Comparison of ENCODE assay signal across 7 mouse cellular contexts in genomic region chr15:80253530-80253929, GRCm38 (mm10). TPM values are rescaled to one million over a fixed set of nuclear protein-coding genes. Genes with fewer than 3 reads are reported as not detected.
A peak's percentile ranks its signal among the peaks of the same experiment; 100 is the strongest.
DNase-seq lines count a peak whose midpoint lies in the region; ATAC-seq and TF ChIP-seq lines count a peak whose summit lies in the region.

No protein-coding gene starts in this region.

- H3K9ac ChIP-seq in embryonic facial prominence, embryonic 15.5 days = no peak overlapping the region
- H3K9ac ChIP-seq in intestine, postnatal 0 days (ENCODE audit: low read depth, low read length) = no peak overlapping the region
- H3K9ac ChIP-seq in neural tube, embryonic 14.5 days (replicated peaks; ENCODE audit: low read depth, low read length) = no peak overlapping the region

- no peaks in the 10 kb centered on the region for H3K27me3 ChIP-seq in embryonic facial prominence, embryonic 15.5 days
- no peaks in the 10 kb centered on the region for H3K27me3 ChIP-seq in intestine, postnatal 0 days (replicated peaks; ENCODE audit: control insufficient read depth, insufficient read depth, low read length)
- H3K27me3 ChIP-seq in neural tube, embryonic 14.5 days (ENCODE audit: control insufficient read depth, insufficient read depth, low read length) = peaks cover 2% of the 10 kb centered on the region; the same call in 1 of the 2 replicates

- no peaks in the 10 kb centered on the region for H3K9me3 ChIP-seq in embryonic facial prominence, embryonic 15.5 days (replicated peaks)
- H3K9me3 ChIP-seq in intestine, postnatal 0 days (ENCODE audit: control insufficient read depth) = no peaks in the 10 kb centered on the region
- no peaks in the 10 kb centered on the region for H3K9me3 ChIP-seq in neural tube, embryonic 14.5 days (ENCODE audit: control insufficient read depth, low read length)

- H3K27ac ChIP-seq in layer of hippocampus, adult 2 months = peak overlapping the region; percentile 100; the same call in 1 of the 2 replicates
- peak overlapping the region; percentile 100 for H3K27ac ChIP-seq in embryonic facial prominence, embryonic 15.5 days (replicated peaks)
- H3K27ac ChIP-seq in intestine, postnatal 0 days (ENCODE audit: low read depth, low read length) = peak overlapping the region; percentile 100
- H3K27ac ChIP-seq in neural tube, embryonic 14.5 days (ENCODE audit: low read depth, low read length) = peak overlapping the region; percentile 99; the same call in 1 of the 2 replicates

- H3K36me3 ChIP-seq in embryonic facial prominence, embryonic 15.5 days = peaks cover 53% of the 10 kb centered on the region
- peaks cover 52% of the 10 kb centered on the region for H3K36me3 ChIP-seq in intestine, postnatal 0 days (ENCODE audit: control insufficient read depth, insufficient read depth)
- peaks cover 40% of the 10 kb centered on the region for H3K36me3 ChIP-seq in neural tube, embryonic 14.5 days (ENCODE audit: control insufficient read depth, insufficient read depth, low read length)

- no peak for DNase-seq in layer of hippocampus, adult 2 months (ENCODE audit: low spot score in 2 of 2)
- no peak for DNase-seq in layer of hippocampus, adult 9-11 months
- no peak for DNase-seq in cerebellum, postnatal 4 days (ENCODE audit: low spot score in 2 of 2)
- no peak for DNase-seq in thymus, postnatal 25 days

- peaks cover 42% of the 10 kb centered on the region for H3K4me1 ChIP-seq in embryonic facial prominence, embryonic 15.5 days
- peaks cover 21% of the 10 kb centered on the region for H3K4me1 ChIP-seq in intestine, postnatal 0 days (replicated peaks; ENCODE audit: control insufficient read depth, insufficient read depth, low read length)
- H3K4me1 ChIP-seq in neural tube, embryonic 14.5 days (ENCODE audit: control insufficient read depth, insufficient read depth, low read length) = peaks cover 24% of the 10 kb centered on the region

- no peak for ATAC-seq in embryonic facial prominence, embryonic 15.5 days (ENCODE audit: insufficient number of reproducible peaks, low FRiP score, low TSS enrichment, low read depth)
- ATAC-seq in intestine, postnatal 0 days = no peak
- no peak for ATAC-seq in neural tube, embryonic 14.5 days (ENCODE audit: low read depth)

- H3K4me3 ChIP-seq in layer of hippocampus, adult 2 months = no peak overlapping the region
- peak overlapping the region; percentile 98; the same call in 1 of the 2 replicates for H3K4me3 ChIP-seq in embryonic facial prominence, embryonic 15.5 days (replicated peaks)
- H3K4me3 ChIP-seq in intestine, postnatal 0 days (ENCODE audit: low read depth, low read length) = no peak overlapping the region
- no peak overlapping the region for H3K4me3 ChIP-seq in neural tube, embryonic 14.5 days (ENCODE audit: low read depth, low read length)

- WGBS in embryonic facial prominence, embryonic 15.5 days = 12% methylated on average over 2 of the region's 2 CpGs
- 38% methylated on average over 2 of the region's 2 CpGs for WGBS in intestine, postnatal 0 days
- WGBS in neural tube, embryonic 14.5 days = 38% methylated on average over 2 of the region's 2 CpGs

- no peak for TF ChIP-seq CTCF in layer of hippocampus, adult 2 months (conservative IDR thresholded peaks at IDR 0.05)
- TF ChIP-seq CTCF in intestine, postnatal 0 days (IDR thresholded peaks at IDR 0.05; ENCODE audit: low read depth) = no peak

- peak overlapping the region; percentile 84; the same call in 1 of the 2 replicates for H3K4me2 ChIP-seq in embryonic facial prominence, embryonic 15.5 days (replicated peaks)
- H3K4me2 ChIP-seq in intestine, postnatal 0 days (replicated peaks; ENCODE audit: low read depth) = 0 out of 2 replicates have a peak overlapping the region, but pooled peaks have one; percentile 96
- H3K4me2 ChIP-seq in neural tube, embryonic 14.5 days (ENCODE audit: low read depth, low read length) = peak overlapping the region; percentile 9; the same call in 1 of the 2 replicates

RNA-seq across cellular contexts. Expression of gene Atf4, which starts 1.5 kb away (rescaled TPM):
- total RNA-seq in layer of hippocampus, adult 2 months (2021) = 10 to 100 TPM; 85.7 to 94.3 TPM
- 141 and 145 TPM in 2 replicates for polyA plus RNA-seq in embryonic facial prominence, embryonic 15.5 days (2015; fragmentation: Nextera tagmentation; extraction: Ambion mirVana)
- polyA plus RNA-seq in intestine, postnatal 0 days (2015; fragmentation: Nextera tagmentation; extraction: Ambion mirVana) = 95.2 and 106 TPM in 2 replicates
- polyA plus RNA-seq in neural tube, embryonic 14.5 days (2014; fragmentation: Nextera tagmentation; extraction: Ambion mirVana) = 110 and 112 TPM in 2 replicates

RNA-seq across cellular contexts. Expression of gene Rps19bp1, which starts 10.6 kb away (rescaled TPM):
- total RNA-seq in layer of hippocampus, adult 2 months (2021) = 10 to 100 TPM; 32.5 to 37.0 TPM
- 53.5 and 54.6 TPM in 2 replicates for polyA plus RNA-seq in embryonic facial prominence, embryonic 15.5 days (2015; fragmentation: Nextera tagmentation; extraction: Ambion mirVana)
- polyA plus RNA-seq in intestine, postnatal 0 days (2015; fragmentation: Nextera tagmentation; extraction: Ambion mirVana) = 48.4 and 49.3 TPM in 2 replicates
- polyA plus RNA-seq in neural tube, embryonic 14.5 days (2014; fragmentation: Nextera tagmentation; extraction: Ambion mirVana) = 74.5 and 84.0 TPM in 2 replicates

RNA-seq across cellular contexts. Expression of gene AC140267.1, which starts 17.9 kb away (rescaled TPM):
- 10 to 100 TPM; 20.4 to 24.6 TPM for total RNA-seq in layer of hippocampus, adult 2 months (2021)
- not detected in 2 replicates for polyA plus RNA-seq in embryonic facial prominence, embryonic 15.5 days (2015; fragmentation: Nextera tagmentation; extraction: Ambion mirVana)
- polyA plus RNA-seq in intestine, postnatal 0 days (2015; fragmentation: Nextera tagmentation; extraction: Ambion mirVana) = not detected in 2 replicates
- not detected in 2 replicates for polyA plus RNA-seq in neural tube, embryonic 14.5 days (2014; fragmentation: Nextera tagmentation; extraction: Ambion mirVana)

RNA-seq across cellular contexts. Expression of gene Mief1, which starts 19.7 kb away (rescaled TPM):
- total RNA-seq in layer of hippocampus, adult 2 months (2021) = 10 to 100 TPM; 31.0 to 32.2 TPM
- 26.4 and 27.8 TPM in 2 replicates for polyA plus RNA-seq in embryonic facial prominence, embryonic 15.5 days (2015; fragmentation: Nextera tagmentation; extraction: Ambion mirVana)
- 12.0 and 14.2 TPM in 2 replicates for polyA plus RNA-seq in intestine, postnatal 0 days (2015; fragmentation: Nextera tagmentation; extraction: Ambion mirVana)
- 35.8 and 41.5 TPM in 2 replicates for polyA plus RNA-seq in neural tube, embryonic 14.5 days (2014; fragmentation: Nextera tagmentation; extraction: Ambion mirVana)

RNA-seq across cellular contexts. Expression of gene Cacna1i, which starts 33.5 kb away (rescaled TPM):
- total RNA-seq in layer of hippocampus, adult 2 months (2021) = 10 to 100 TPM; 36.1 to 41.4 TPM
- 0.03 and 0.05 TPM in 2 replicates for polyA plus RNA-seq in embryonic facial prominence, embryonic 15.5 days (2015; fragmentation: Nextera tagmentation; extraction: Ambion mirVana)
- polyA plus RNA-seq in intestine, postnatal 0 days (2015; fragmentation: Nextera tagmentation; extraction: Ambion mirVana) = 0.03 TPM in 1 of 2 replicates, not detected in the other
- 0.71 and 0.95 TPM in 2 replicates for polyA plus RNA-seq in neural tube, embryonic 14.5 days (2014; fragmentation: Nextera tagmentation; extraction: Ambion mirVana)

Comparison
In these comparisons a context has a peak if more than half of its experiments do, and no peak if none do; other contexts are left out.
1. H3K4me2 ChIP-seq: peak in every context shown above with its lines; median percentile 96 in intestine, postnatal 0 days; 84 in embryonic facial prominence, embryonic 15.5 days; 9 in neural tube, embryonic 14.5 days.